Mouse (Mus musculus) limb, embryonic 12.5 days (tissue): ENCODE results near the gene Cys1. TPM values are rescaled to one million over a fixed set of nuclear protein-coding genes. Genes with fewer than 3 reads are reported as not detected.
"Not testable (repeated sequence)": the region's sequence is repeated elsewhere in the genome, so short reads cannot be mapped to it uniquely, and the experiment has no call there.

ENCODE experiments used
- ATAC-seq: fragments of 200-750 bp; cut with Nextera tagmentation; 2 replicates; pipeline ENCODE4 v1.8.0; 2017; ENCODE audit warnings: low read depth, moderate TSS enrichment; ENCODE audit not compliant: insufficient number of reproducible peaks, insufficient read depth, low FRiP score, low TSS enrichment
- H3K27ac ChIP-seq: fragments of 300-500 bp; sonication (generic); 2 replicates; pipeline ENCODE4 v1.5.1; 2016; ENCODE audit warnings: mild to moderate bottlenecking, moderate library complexity
- H3K27me3 ChIP-seq: fragments of 300-500 bp; sonication (generic); 2 replicates; pipeline ENCODE4 v1.6.1; 2016; ENCODE audit warnings: mild to moderate bottlenecking, moderate library complexity
- H3K36me3 ChIP-seq: fragments of 300-500 bp; sonication (generic); 2 replicates; pipeline ENCODE4 v1.6.1; 2016; ENCODE audit warnings: mild to moderate bottlenecking, moderate library complexity
- H3K4me1 ChIP-seq: fragments of 300-500 bp; sonication (generic); replicated peaks from 2 replicates; pipeline ENCODE4 v1.6.1; 2016
- H3K4me2 ChIP-seq: fragments of 300-500 bp; sonication (generic); 2 replicates; pipeline ENCODE4 v1.6.1; 2016; ENCODE audit warnings: mild to moderate bottlenecking, moderate library complexity
- H3K4me3 ChIP-seq: fragments of 300-500 bp; sonication (generic); replicated peaks from 2 replicates; pipeline ENCODE4 v1.5.1; 2016; ENCODE audit warnings: mild to moderate bottlenecking
- H3K9ac ChIP-seq: fragments of 300-500 bp; sonication (generic); replicated peaks from 2 replicates; pipeline ENCODE4 v1.6.1; 2016; ENCODE audit warnings: mild to moderate bottlenecking, moderate library complexity
- H3K9me3 ChIP-seq: fragments of 300-500 bp; sonication (generic); 2 replicates; pipeline ENCODE4 v1.6.1; 2016; ENCODE audit warnings: mild to moderate bottlenecking, moderate library complexity
- WGBS: fragments of 180-500 bp; shearing (Covaris S2); methylation state at CpG from one replicate; pipeline ENCODE4 v1.1.7; 2016; 5-methylcytosine and 5-hydroxymethylcytosine counted together
- polyA plus RNA-seq: library from polyadenylated mRNA; unstranded; fragments of >200 nt; fragmentation: Nextera tagmentation; extraction: Ambion mirVana; gene quantifications from 2 replicates; pipeline ENCODE4 v1.2.1, GENCODE M21; 2016

Gene Cys1
- polyA plus RNA-seq, 1 experiment from 2014 or later: 1.3 TPM

- H3K9me3 ChIP-seq: no peaks in the 10 kb centered on the region
- ATAC-seq: no peak
- H3K4me1 ChIP-seq: peaks cover 51% of the 10 kb centered on the region
Measured at GRCm38 (mm10) chr12:24709409-24709808, 27.8 kb upstream of the Cys1 start.

GRCm38 (mm10) chr12:24708824-24709218 lies 27.2 kb upstream of the Cys1 start:
- Histone ChIP-seq H3K4me2 (peak overlapping the region; percentile 68), H3K27me3 (no peaks in the 10 kb centered on the region), H3K9me3 (no peaks in the 10 kb centered on the region), H3K27ac (peak overlapping the region; percentile 92), H3K9ac (peak overlapping the region; percentile 89), H3K4me3 (peak overlapping the region; percentile 91), H3K4me1 (peaks cover 51% of the 10 kb centered on the region), H3K36me3 (peaks cover 34% of the 10 kb centered on the region)
- ATAC-seq: no peak
- WGBS: 1% methylated on average over 17 of the region's 17 CpGs

More at GRCm38 (mm10) chr12:24709409-24709808, 27.8 kb upstream of the Cys1 start:
- H3K36me3 ChIP-seq: peaks cover 38% of the 10 kb centered on the region
- peak overlapping the region; percentile 91 for H3K4me3 ChIP-seq
- H3K9ac ChIP-seq: peak overlapping the region; percentile 89
- peak overlapping the region; percentile 68 for H3K4me2 ChIP-seq
- WGBS: 15% methylated on average over 6 of the region's 6 CpGs
- H3K27ac ChIP-seq: peak overlapping the region; percentile 92
- no peaks in the 10 kb centered on the region for H3K27me3 ChIP-seq

GRCm38 (mm10) chr12:24707954-24708823 lies 26.6 kb upstream of the Cys1 start, which contains the start of gene Rrm2:
Rrm2 (plus strand) TSS chr12:24708241.
- H3K4me3 ChIP-seq: peak within 1 kb of the TSS; percentile 91
- H3K9ac ChIP-seq: peak within 1 kb of the TSS; percentile 89
- H3K9me3 ChIP-seq: no peaks in the 10 kb centered on the region
- H3K4me2 ChIP-seq: peak within 1 kb of the TSS; percentile 68
- peaks cover 29% of the 10 kb centered on the region for H3K36me3 ChIP-seq
- H3K27ac ChIP-seq: peak within 1 kb of the TSS; percentile 92
- no peaks in the 10 kb centered on the region for H3K27me3 ChIP-seq
- peaks cover 51% of the 10 kb centered on the region for H3K4me1 ChIP-seq
- under 1% methylated on average over 83 of the region's 83 CpGs for WGBS
- peak; percentile 79 for ATAC-seq

GRCm38 (mm10) chr12:24707480-24707802 lies 25.8 kb upstream of the Cys1 start:
- peaks cover 47% of the 10 kb centered on the region for H3K4me1 ChIP-seq
- WGBS: 0% methylated on average over 9 of the region's 9 CpGs
- no peak for ATAC-seq

GRCm38 (mm10) chr12:24706764-24707479 lies 25.3 kb upstream of the Cys1 start:
- ATAC-seq: 0 out of 2 replicates have a peak, but pooled peaks have one; percentile 16
- H3K27ac ChIP-seq: no peak overlapping the region
- peak overlapping the region; percentile 91 for H3K4me3 ChIP-seq
- peak overlapping the region; percentile 89 for H3K9ac ChIP-seq
- 0 out of 2 replicates have a peak, but pooled peaks cover 3% of the 10 kb centered on the region for H3K9me3 ChIP-seq
- peak overlapping the region; percentile 68 for H3K4me2 ChIP-seq
- peaks cover 42% of the 10 kb centered on the region for H3K4me1 ChIP-seq
- no peaks in the 10 kb centered on the region for H3K27me3 ChIP-seq
- WGBS: under 1% methylated on average over 27 of the region's 27 CpGs
- peaks cover 17% of the 10 kb centered on the region for H3K36me3 ChIP-seq

More at GRCm38 (mm10) chr12:24707480-24707802, 25.8 kb upstream of the Cys1 start:
- Histone ChIP-seq H3K4me3 (peak overlapping the region; percentile 91), H3K9ac (peak overlapping the region; percentile 89), H3K9me3 (0 out of 2 replicates have a peak, but pooled peaks cover 1% of the 10 kb centered on the region), H3K27ac (no peak overlapping the region), H3K4me2 (peak overlapping the region; percentile 68), H3K36me3 (peaks cover 22% of the 10 kb centered on the region), H3K27me3 (no peaks in the 10 kb centered on the region)

GRCm38 (mm10) chr12:24705502-24706263 lies 24.1 kb upstream of the Cys1 start:
- no peak overlapping the region for H3K4me2 ChIP-seq
- no peak overlapping the region for H3K4me3 ChIP-seq
- no peak overlapping the region for H3K9ac ChIP-seq
- H3K4me1 ChIP-seq: peaks cover 31% of the 10 kb centered on the region
- H3K27ac ChIP-seq: no peak overlapping the region
- H3K36me3 ChIP-seq: peaks cover 4% of the 10 kb centered on the region
- 72% methylated on average over 15 of the region's 15 CpGs for WGBS
- H3K27me3 ChIP-seq: no peaks in the 10 kb centered on the region
- no peak for ATAC-seq
- H3K9me3 ChIP-seq: 0 out of 2 replicates have a peak, but pooled peaks cover 3% of the 10 kb centered on the region

GRCm38 (mm10) chr12:24703013-24703412 lies 21.4 kb upstream of the Cys1 start:
- H3K9ac ChIP-seq: no peak overlapping the region
- ATAC-seq: no peak
- no peak overlapping the region for H3K27ac ChIP-seq
- H3K4me2 ChIP-seq: no peak overlapping the region
- H3K36me3 ChIP-seq: no peaks in the 10 kb centered on the region
- no peak overlapping the region for H3K4me3 ChIP-seq
- 93% methylated on average over 3 of the region's 3 CpGs for WGBS
- 0 out of 2 replicates have a peak, but pooled peaks cover 3% of the 10 kb centered on the region for H3K9me3 ChIP-seq
- no peaks in the 10 kb centered on the region; the same call in 1 of the 2 replicates for H3K27me3 ChIP-seq
- peaks cover 16% of the 10 kb centered on the region for H3K4me1 ChIP-seq

- ATAC-seq, H3K4me2 ChIP-seq, H3K4me3 ChIP-seq, H3K9ac ChIP-seq, H3K27me3 ChIP-seq, H3K4me1 ChIP-seq, H3K9me3 ChIP-seq, H3K36me3 ChIP-seq, H3K27ac ChIP-seq: not testable (repeated sequence)
- WGBS: 88% methylated on average over 9 of the region's 9 CpGs
Measured at GRCm38 (mm10) chr12:24701621-24702020, 20.0 kb upstream of the Cys1 start.

GRCm38 (mm10) chr12:24699578-24699977 lies 18.0 kb upstream of the Cys1 start:
- Histone ChIP-seq H3K9me3 (0 out of 2 replicates have a peak, but pooled peaks cover 3% of the 10 kb centered on the region), H3K36me3 (no peaks in the 10 kb centered on the region), H3K27me3 (no peaks in the 10 kb centered on the region; the same call in 1 of the 2 replicates), H3K4me2 (no peak overlapping the region), H3K4me3 (no peak overlapping the region), H3K9ac (no peak overlapping the region), H3K27ac (no peak overlapping the region), H3K4me1 (no peaks in the 10 kb centered on the region)
- 68% methylated on average over 10 of the region's 10 CpGs for WGBS
- ATAC-seq: no peak

GRCm38 (mm10) chr12:24698514-24698913 lies 16.9 kb upstream of the Cys1 start:
- H3K4me3 ChIP-seq: no peak overlapping the region
- no peaks in the 10 kb centered on the region for H3K36me3 ChIP-seq
- H3K4me1 ChIP-seq: no peaks in the 10 kb centered on the region
- no peak for ATAC-seq
- WGBS: 84% methylated on average over 3 of the region's 3 CpGs
- H3K9ac ChIP-seq: no peak overlapping the region
- H3K9me3 ChIP-seq: 0 out of 2 replicates have a peak, but pooled peaks cover 3% of the 10 kb centered on the region
- no peak overlapping the region for H3K4me2 ChIP-seq
- H3K27me3 ChIP-seq: no peaks in the 10 kb centered on the region; the same call in 1 of the 2 replicates
- no peak overlapping the region for H3K27ac ChIP-seq
